Mouse (Mus musculus): ENCODE measurements at regions not wholly inside any gene's neighbourhood (a gene's known extent, or its start where the extent isn't known, plus 50 kb on each side); places are given as distances from the start of the nearest gene placed in this dataset.
"Not testable (repeated sequence)": the region's sequence is repeated elsewhere in the genome, so short reads cannot be mapped to it uniquely, and the experiment has no call there.

GRCm38 (mm10) chr9:3280496-3280895, 54.4 kb upstream of the Alkbh8 start:
- TF ChIP-seq CTCF, EP300 (IDR thresholded peaks at IDR 0.05): not testable (repeated sequence)
